Comparison of ENCODE assay signal across 28 mouse cellular contexts in genomic region chr4:125456506-125456905, GRCm38 (mm10). TPM values are rescaled to one million over a fixed set of nuclear protein-coding genes. Genes with fewer than 3 reads are reported as not detected.
A peak's percentile ranks its signal among the peaks of the same experiment; 100 is the strongest.
DNase-seq lines count a peak whose midpoint lies in the region; ATAC-seq and TF ChIP-seq lines count a peak whose summit lies in the region.
"Had no signal": no experiment of that assay in that cellular context is flagged by ENCODE, and none has a peak within 500 bp of the region (broad histone marks: within the 10 kb centered on the region; RNA-seq: fewer than 3 reads in every experiment).

No protein-coding gene starts in this region.

- WGBS in forebrain, embryonic 14.5 days, result 51% methylated on average over 5 of the region's 5 CpGs
- 28% methylated on average over 5 of the region's 5 CpGs for WGBS in forebrain, embryonic 16.5 days
- WGBS in liver, adult 2 months, result 66% methylated on average over 5 of the region's 5 CpGs
- 56% methylated on average over 5 of the region's 5 CpGs for WGBS in liver, postnatal 0 days (ENCODE audit: insufficient replicate concordance)
- WGBS in midbrain, embryonic 11.5 days, result 70% methylated on average over 5 of the region's 5 CpGs

- no peak overlapping the region for H3K4me2 ChIP-seq in forebrain, embryonic 14.5 days (ENCODE audit: low read length)
- H3K4me2 ChIP-seq in forebrain, embryonic 16.5 days (ENCODE audit: low read length), result no peak overlapping the region
- no peak overlapping the region for H3K4me2 ChIP-seq in liver, postnatal 0 days (ENCODE audit: low read depth, low read length)
- no peak overlapping the region for H3K4me2 ChIP-seq in midbrain, embryonic 11.5 days
- H3K4me2 ChIP-seq: embryonic facial prominence, embryonic 12.5 days; embryonic facial prominence, embryonic 15.5 days; forebrain, embryonic 15.5 days; heart, embryonic 13.5 days; hindbrain, embryonic 12.5 days had no signal

- no peak overlapping the region for H3K4me3 ChIP-seq in forebrain, embryonic 14.5 days (ENCODE audit: low read depth, low read length)
- H3K4me3 ChIP-seq in forebrain, embryonic 16.5 days (replicated peaks; ENCODE audit: low read length), result no peak overlapping the region
- no peak overlapping the region for H3K4me3 ChIP-seq in liver, adult 2 months (ENCODE audit: insufficient read depth, low read depth, low read length)
- H3K4me3 ChIP-seq in liver, postnatal 0 days (ENCODE audit: low read depth, low read length), result no peak overlapping the region
- H3K4me3 ChIP-seq in midbrain, embryonic 11.5 days (ENCODE audit: low read depth, low read length), result no peak overlapping the region
- H3K4me3 ChIP-seq: embryonic facial prominence, embryonic 12.5 days; embryonic facial prominence, embryonic 15.5 days; forebrain, embryonic 15.5 days; heart, adult 2 months; heart, embryonic 10.5 days; heart, embryonic 13.5 days; hindbrain, embryonic 12.5 days had no signal

- ATAC-seq in forebrain, embryonic 14.5 days, result no peak
- no peak for ATAC-seq in forebrain, embryonic 16.5 days
- ATAC-seq in liver, postnatal 0 days, result no peak
- no peak for ATAC-seq in midbrain, embryonic 11.5 days (ENCODE audit: low FRiP score)
- ATAC-seq: intestine, postnatal 0 days had no signal

- DNase-seq in adrenal gland, adult 8-10 months, result peak; percentile 8
- DNase-seq in adrenal gland, postnatal 25 days, result no peak
- peak; percentile 38 for DNase-seq in forebrain, embryonic 14.5 days (ENCODE audit: low spot score)
- DNase-seq in liver, adult 2 months (ENCODE audit: extremely low read depth, low read depth, low spot score), result peak; percentile 19
- DNase-seq in liver, postnatal 0 days, result no peak
- DNase-seq in brain, embryonic 14.5 days (ENCODE audit: low read depth), result peak; percentile 51
- DNase-seq in midbrain, embryonic 11.5 days (ENCODE audit: low spot score, missing footprints), result no peak
- DNase-seq: B cell, adult 2 months; cerebellum, adult 11 months; cerebellum, adult 2 months; cerebellum, adult 9-11 months; gastrocnemius, postnatal 10 days; gastrocnemius, postnatal 36 days; heart, adult 2 months; heart, postnatal 14 days; heart, postnatal 4 days had no signal

- TF ChIP-seq EP300 in liver, postnatal 0 days (IDR thresholded peaks at IDR 0.05; ENCODE audit: low read depth), result no peak

- peaks cover 19% of the 10 kb centered on the region for H3K4me1 ChIP-seq in forebrain, embryonic 14.5 days (ENCODE audit: control insufficient read depth, insufficient read depth, low read length)
- H3K4me1 ChIP-seq in forebrain, embryonic 16.5 days (replicated peaks; ENCODE audit: control insufficient read depth, insufficient read depth, low read length), result peaks cover 12% of the 10 kb centered on the region
- no peaks in the 10 kb centered on the region for H3K4me1 ChIP-seq in liver, adult 2 months (ENCODE audit: control insufficient read depth, insufficient read depth, low read length)
- H3K4me1 ChIP-seq in liver, postnatal 0 days (ENCODE audit: insufficient read depth), result no peaks in the 10 kb centered on the region
- H3K4me1 ChIP-seq in midbrain, embryonic 11.5 days (ENCODE audit: control insufficient read depth, insufficient read depth, low read length), result peaks cover 11% of the 10 kb centered on the region

- TF ChIP-seq POLR2A in liver, adult 2 months (IDR thresholded peaks at IDR 0.05; ENCODE audit: extremely low read depth, insufficient read depth, low read length), result no peak
- no peak for TF ChIP-seq POLR2A in brain, embryonic 14.5 days (IDR thresholded peaks at IDR 0.05; ENCODE audit: borderline replicate concordance, extremely low read depth, insufficient read depth, insufficient read length, poor library complexity, severe bottlenecking)

- H3K9me3 ChIP-seq in forebrain, embryonic 14.5 days (replicated peaks; ENCODE audit: control insufficient read depth, low read length), result no peaks in the 10 kb centered on the region
- no peaks in the 10 kb centered on the region for H3K9me3 ChIP-seq in forebrain, embryonic 16.5 days (ENCODE audit: control insufficient read depth, low read length)
- no peaks in the 10 kb centered on the region for H3K9me3 ChIP-seq in liver, postnatal 0 days (ENCODE audit: low read length)
- H3K9me3 ChIP-seq in midbrain, embryonic 11.5 days (ENCODE audit: control insufficient read depth, low read length), result no peaks in the 10 kb centered on the region
- H3K9me3 ChIP-seq: embryonic facial prominence, embryonic 12.5 days; embryonic facial prominence, embryonic 15.5 days; forebrain, embryonic 15.5 days; heart, embryonic 10.5 days; heart, embryonic 13.5 days; hindbrain, embryonic 12.5 days had no signal

- H3K9ac ChIP-seq in forebrain, embryonic 14.5 days (ENCODE audit: low read length), result no peak overlapping the region
- no peak overlapping the region for H3K9ac ChIP-seq in forebrain, embryonic 16.5 days (replicated peaks; ENCODE audit: low read depth, low read length)
- H3K9ac ChIP-seq in liver, adult 2 months (ENCODE audit: low read depth, low read length), result no peak overlapping the region
- H3K9ac ChIP-seq in liver, postnatal 0 days (replicated peaks), result no peak overlapping the region
- no peak overlapping the region; the same call in 1 of the 2 replicates for H3K9ac ChIP-seq in midbrain, embryonic 11.5 days (ENCODE audit: low read length)
- H3K9ac ChIP-seq: embryonic facial prominence, embryonic 12.5 days; embryonic facial prominence, embryonic 15.5 days; forebrain, embryonic 15.5 days; heart, embryonic 13.5 days; hindbrain, embryonic 12.5 days had no signal

- peaks cover 4% of the 10 kb centered on the region; the same call in 1 of the 2 replicates for H3K27me3 ChIP-seq in forebrain, embryonic 14.5 days (replicated peaks; ENCODE audit: control insufficient read depth, insufficient read depth, low read length)
- H3K27me3 ChIP-seq in forebrain, embryonic 16.5 days (replicated peaks; ENCODE audit: control insufficient read depth, insufficient read depth, low read length), result no peaks in the 10 kb centered on the region
- H3K27me3 ChIP-seq in liver, adult 2 months (ENCODE audit: control insufficient read depth, insufficient read depth, low read length), result no peaks in the 10 kb centered on the region
- no peaks in the 10 kb centered on the region for H3K27me3 ChIP-seq in liver, postnatal 0 days (ENCODE audit: insufficient read depth, low read length)
- H3K27me3 ChIP-seq in midbrain, embryonic 11.5 days (ENCODE audit: control insufficient read depth, insufficient read depth, low read length), result no peaks in the 10 kb centered on the region; the same call in 1 of the 2 replicates
- H3K27me3 ChIP-seq: CH12.LX; embryonic facial prominence, embryonic 12.5 days had no signal

- H3K36me3 ChIP-seq in forebrain, embryonic 14.5 days (ENCODE audit: control insufficient read depth, insufficient read depth, low read length), result no peaks in the 10 kb centered on the region
- H3K36me3 ChIP-seq in forebrain, embryonic 16.5 days (ENCODE audit: control insufficient read depth, insufficient read depth), result no peaks in the 10 kb centered on the region
- H3K36me3 ChIP-seq in liver, adult 2 months (ENCODE audit: control insufficient read depth, insufficient read depth, low read length), result no peaks in the 10 kb centered on the region
- H3K36me3 ChIP-seq in liver, postnatal 0 days (replicated peaks; ENCODE audit: insufficient read depth, low read length), result no peaks in the 10 kb centered on the region
- no peaks in the 10 kb centered on the region for H3K36me3 ChIP-seq in midbrain, embryonic 11.5 days (ENCODE audit: control insufficient read depth, insufficient read depth, low read length)
- H3K36me3 ChIP-seq: embryonic facial prominence, embryonic 12.5 days; embryonic facial prominence, embryonic 15.5 days; forebrain, embryonic 15.5 days; G1E; heart, embryonic 10.5 days; heart, embryonic 13.5 days; hindbrain, embryonic 12.5 days had no signal

- TF ChIP-seq CTCF in liver, adult 2 months (IDR thresholded peaks at IDR 0.05; ENCODE audit: low read depth, low read length), result no peak
- TF ChIP-seq CTCF in liver, postnatal 0 days (IDR thresholded peaks at IDR 0.05; ENCODE audit: low read depth), result no peak
- no peak for TF ChIP-seq CTCF in brain, embryonic 14.5 days (IDR thresholded peaks at IDR 0.05; ENCODE audit: borderline replicate concordance, extremely low read depth, insufficient read depth, insufficient read length)

- no peaks in the 10 kb centered on the region for H3K79me2 ChIP-seq in liver, adult 2 months (ENCODE audit: control insufficient read depth, insufficient read depth, low read length)

- 0 out of 2 replicates have a peak overlapping the region, but pooled peaks have one; percentile 22 for H3K27ac ChIP-seq in forebrain, embryonic 14.5 days (ENCODE audit: low read depth, low read length)
- H3K27ac ChIP-seq in forebrain, embryonic 16.5 days (ENCODE audit: low read length), result no peak overlapping the region
- H3K27ac ChIP-seq in liver, adult 2 months (replicated peaks; ENCODE audit: insufficient read depth, low read depth, low read length), result no peak overlapping the region
- no peak overlapping the region for H3K27ac ChIP-seq in liver, postnatal 0 days (ENCODE audit: low read depth)
- no peak overlapping the region for H3K27ac ChIP-seq in midbrain, embryonic 11.5 days (ENCODE audit: low read depth, low read length)
- H3K27ac ChIP-seq: embryonic facial prominence, embryonic 12.5 days; embryonic facial prominence, embryonic 15.5 days; forebrain, embryonic 15.5 days; heart, adult 2 months; heart, embryonic 10.5 days; heart, embryonic 13.5 days; hindbrain, embryonic 12.5 days had no signal

RNA-seq across cellular contexts. Expression of gene Grik3, which starts 34.0 kb away (rescaled TPM):
- total RNA-seq in adrenal gland, adult 8-10 months (2022), result under 1 TPM; 0.52 to 0.64 (median 0.60) TPM
- 0.38 and 0.39 TPM in 2 replicates for total RNA-seq in adrenal gland, postnatal 25 days (2021)
- 4.3 and 5.7 TPM in 2 replicates for polyA plus RNA-seq in forebrain, embryonic 14.5 days (2014; fragmentation: Nextera tagmentation; extraction: Ambion mirVana)
- 7.5 and 8.0 TPM in 2 replicates for polyA plus RNA-seq in forebrain, embryonic 16.5 days (2015; fragmentation: Nextera tagmentation; extraction: Ambion mirVana)
- under 0.01 TPM in 1 of 2 replicates, not detected in the other for total RNA-seq in liver, adult 2 months (2014; rRNA removed)
- 0.04 TPM in 1 of 2 replicates, not detected in the other for polyA plus RNA-seq in liver, adult 2 months (2012; rRNA removed)
- 0.01 TPM in 1 of 2 replicates, not detected in the other for polyA plus RNA-seq in liver, postnatal 0 days (2015; fragmentation: Nextera tagmentation; extraction: Ambion mirVana)
- 28.2 and 37.1 TPM in 2 replicates for polyA plus RNA-seq in brain, embryonic 14.5 days (2012; rRNA removed)
- 0.60 and 0.62 TPM in 2 replicates for polyA plus RNA-seq in midbrain, embryonic 11.5 days (2014; fragmentation: Nextera tagmentation; extraction: Ambion mirVana)
- total RNA-seq: CH12.LX; common myeloid progenitor, adult 5-6 weeks; granulocyte monocyte progenitor cell, adult 5-6 weeks had no signal
- polyA plus RNA-seq: G1E had no signal

Comparison
In these comparisons a context has a peak if more than half of its experiments do, and no peak if none do; other contexts are left out.
1. DNase-seq: peak in adrenal gland, adult 8-10 months (single experiment), forebrain, embryonic 14.5 days (single experiment), liver, adult 2 months (single experiment) and brain, embryonic 14.5 days (single experiment); none in adrenal gland, postnatal 25 days (single experiment), liver, postnatal 0 days (single experiment) and midbrain, embryonic 11.5 days (single experiment).